Mouse (Mus musculus) inflammation-experienced regulatory T-cells, adult 6 months (primary cell): ENCODE measurements around the gene Dnajb6. TPM values are rescaled to one million over a fixed set of nuclear protein-coding genes. Genes with fewer than 3 reads are reported as not detected.
"Not testable (repeated sequence)": the region's sequence is repeated elsewhere in the genome, so short reads cannot be mapped to it uniquely, and the experiment has no call there.

Experiments used
- ATAC-seq: one replicate; pipeline ENCODE4 v1.8.0; 2017
- polyA plus RNA-seq, 3 experiments: library from polyadenylated mRNA; unstranded; fragments of 100-300 nt; shearing (Covaris generic); gene quantifications; one replicate each; pipeline ENCODE4 v1.2.1; 2017

Dnajb6 gene
- polyA plus RNA-seq, 3 experiments from 2014 or later: 97.7 to 163 (median 114) TPM

DNA sequence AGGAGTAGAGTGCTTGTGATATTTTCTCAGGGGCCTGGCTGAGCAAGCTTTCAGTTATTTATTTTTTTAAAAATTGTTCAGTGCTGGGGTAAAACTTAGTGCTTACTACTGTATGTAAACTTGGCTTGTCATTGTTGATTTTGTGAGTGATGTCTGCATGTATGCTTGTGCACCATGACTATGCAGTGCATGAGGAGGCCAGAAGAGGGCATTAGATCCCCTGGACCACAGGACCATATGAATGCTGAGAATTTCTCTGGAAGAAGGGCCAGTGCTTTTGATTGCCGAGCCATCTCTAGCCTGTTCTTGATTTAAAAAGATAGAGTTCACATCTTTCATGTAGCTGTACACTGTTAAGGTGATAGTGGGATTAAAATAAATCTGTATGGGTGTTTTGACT lies 35.4 kb downstream of the Dnajb6 start:
- ATAC-seq: no peak

DNA sequence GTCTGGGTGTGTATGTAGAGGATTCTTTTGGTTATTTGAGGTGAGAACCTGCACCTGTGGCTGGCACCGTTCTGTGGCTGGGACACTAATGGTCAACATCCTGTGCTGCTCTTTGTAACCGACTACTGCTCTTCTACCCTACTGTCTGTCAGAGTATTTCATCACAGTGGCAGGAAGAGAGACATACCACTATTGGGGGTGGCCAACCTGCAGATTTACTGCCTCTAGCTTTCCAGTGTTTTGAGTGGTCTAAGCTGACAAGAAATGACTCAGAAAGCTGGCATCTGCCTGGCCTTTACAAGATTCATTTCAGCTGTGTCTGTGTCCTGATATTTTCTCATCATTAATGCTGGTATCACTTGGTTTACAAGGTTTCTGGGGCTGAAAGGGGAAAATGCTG lies 36.5 kb downstream of the Dnajb6 start:
- ATAC-seq: no peak

DNA sequence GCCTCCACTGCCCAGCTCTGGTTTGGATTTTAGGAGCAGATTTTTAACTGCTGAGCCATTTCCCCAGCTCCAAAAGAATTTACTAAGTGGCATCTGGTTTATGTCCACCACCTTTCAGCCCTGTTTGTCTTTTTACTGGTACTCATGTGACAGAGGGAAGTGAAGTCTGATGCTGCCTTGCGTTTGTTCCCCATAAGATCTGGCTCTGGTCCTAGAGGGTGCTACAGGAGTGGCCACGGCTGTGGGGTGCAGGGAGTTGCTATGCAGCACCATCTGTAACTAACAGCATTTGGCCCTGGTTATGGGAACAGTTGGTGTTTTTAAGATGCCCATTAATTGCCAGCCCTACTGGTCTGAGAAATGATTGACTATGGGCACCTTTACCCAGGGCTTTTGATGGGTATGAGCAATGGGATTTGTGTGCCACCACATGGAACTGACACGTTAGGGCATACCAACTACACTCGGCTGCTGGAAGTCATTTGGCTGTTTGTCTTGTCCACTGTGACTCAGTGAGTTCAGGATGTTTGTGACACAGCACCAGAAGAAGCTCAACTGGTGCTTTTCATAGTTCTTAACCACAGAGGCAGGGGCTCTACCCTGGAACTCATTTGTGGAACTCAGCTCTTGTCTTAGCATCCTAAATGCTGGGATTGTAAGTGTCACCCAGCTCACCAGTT lies 37.3 kb downstream of the Dnajb6 start:
- no peak for ATAC-seq

DNA sequence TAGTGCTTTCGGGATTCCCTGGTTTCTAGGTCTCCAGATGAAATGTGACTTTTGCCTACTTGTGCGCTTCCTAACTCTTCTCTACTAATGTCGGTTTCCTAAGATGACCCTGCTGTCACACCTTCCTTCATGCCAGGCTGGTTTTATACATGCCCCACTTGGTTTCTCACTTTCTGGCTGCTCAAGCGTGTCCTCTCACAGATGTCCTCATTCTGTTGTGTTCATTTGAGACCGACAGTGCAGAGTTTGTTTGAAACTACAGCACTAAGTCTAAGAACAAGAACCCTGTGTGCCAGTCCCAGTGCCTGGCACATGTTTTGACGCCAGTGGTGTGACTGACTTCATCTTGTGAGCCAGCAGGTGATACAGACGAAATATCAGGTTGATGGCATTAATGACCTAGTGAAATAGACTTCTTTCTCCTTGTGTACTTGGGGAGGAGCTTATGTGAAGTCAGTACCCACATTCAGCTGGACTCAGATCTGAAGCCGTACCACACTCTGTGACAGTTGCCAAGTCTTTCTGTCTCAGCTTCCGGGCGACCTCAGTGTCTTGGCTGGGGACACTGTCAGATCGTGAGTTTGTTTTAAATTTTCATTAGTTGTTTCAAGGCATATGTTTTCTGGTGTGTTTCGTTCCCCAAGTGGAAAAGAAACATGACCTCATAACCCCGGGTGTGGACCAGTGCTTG lies 38.1 kb downstream of the Dnajb6 start:
- ATAC-seq: no peak

DNA sequence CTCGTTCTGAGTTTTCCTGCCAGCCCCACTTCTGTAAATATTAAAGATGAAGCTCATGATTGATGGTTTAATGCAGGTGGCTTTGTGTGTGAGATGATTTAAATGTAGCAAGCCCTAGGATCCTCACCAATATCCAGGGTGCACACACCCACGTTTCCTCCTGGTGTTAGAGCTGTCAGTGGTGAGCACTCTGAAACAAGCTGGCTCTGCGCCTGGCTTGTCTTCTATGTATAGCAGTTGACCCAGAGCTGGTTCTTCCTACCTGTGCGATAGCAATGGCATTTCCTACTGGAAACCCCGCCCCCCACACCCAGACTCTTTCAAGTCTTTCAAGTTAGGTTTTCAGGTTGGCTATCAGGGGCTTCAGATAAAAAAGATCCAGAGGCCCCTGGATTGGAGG lies 39.9 kb downstream of the Dnajb6 start:
- no peak for ATAC-seq

DNA sequence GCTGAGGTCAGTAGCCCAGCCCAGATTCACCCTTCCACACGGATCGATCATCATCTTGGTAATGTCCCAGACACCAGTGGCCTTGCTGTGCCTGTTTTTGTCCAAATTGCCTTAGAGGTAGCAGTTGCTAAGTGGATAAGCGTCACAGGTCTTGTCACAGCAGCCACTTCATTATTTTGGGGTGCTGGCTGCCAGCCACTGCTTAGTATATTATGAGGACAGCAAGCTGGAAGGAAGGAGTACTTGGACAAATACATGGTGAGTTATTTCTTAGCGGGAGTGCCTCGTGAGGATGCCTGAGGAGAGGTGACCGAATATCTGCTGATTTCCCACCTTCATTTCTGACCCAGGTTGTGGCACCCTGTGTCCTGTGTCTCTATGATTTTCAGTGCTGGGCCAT lies 42.5 kb downstream of the Dnajb6 start:
- ATAC-seq: no peak

DNA sequence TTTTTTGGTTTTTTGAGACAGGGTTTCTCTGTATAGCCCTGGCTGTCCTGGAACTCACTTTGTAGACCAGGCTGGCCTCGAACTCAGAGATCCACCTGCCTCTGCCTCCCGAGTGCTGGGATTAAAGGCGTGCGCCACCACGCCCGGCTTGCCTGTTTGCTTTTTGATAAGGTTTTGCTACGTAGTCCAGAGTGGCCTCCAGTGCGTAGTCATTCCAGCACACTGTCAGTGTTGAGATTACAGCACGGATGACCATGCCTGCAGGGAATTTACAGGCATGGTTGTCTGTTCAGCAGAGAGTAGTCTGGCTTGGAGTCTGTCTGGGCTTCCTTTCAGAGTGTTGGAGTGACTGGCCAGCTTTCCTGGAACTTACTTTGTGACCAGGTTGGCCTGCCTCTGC lies 44.2 kb downstream of the Dnajb6 start:
- ATAC-seq: not testable (repeated sequence)

DNA sequence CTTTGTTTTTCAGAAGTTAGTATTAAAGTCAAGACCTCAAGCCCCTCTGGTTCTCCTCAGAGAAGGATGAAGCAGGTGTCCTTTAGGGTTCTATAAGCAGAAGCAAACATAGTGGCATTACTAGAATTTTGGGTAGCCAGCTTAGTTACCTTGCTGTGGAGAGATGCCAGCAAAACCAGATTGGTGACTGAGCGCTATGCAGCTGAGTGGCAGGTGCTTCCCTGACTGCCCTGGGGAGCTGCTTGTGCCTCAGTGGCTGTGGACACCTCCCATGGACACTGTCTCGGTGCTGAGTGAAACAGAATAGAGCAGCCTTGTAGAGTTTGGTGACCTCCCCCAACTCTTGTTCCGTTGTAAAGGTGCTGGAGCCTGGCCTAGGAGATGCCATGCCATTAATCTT lies 46.8 kb downstream of the Dnajb6 start:
- ATAC-seq: no peak

DNA sequence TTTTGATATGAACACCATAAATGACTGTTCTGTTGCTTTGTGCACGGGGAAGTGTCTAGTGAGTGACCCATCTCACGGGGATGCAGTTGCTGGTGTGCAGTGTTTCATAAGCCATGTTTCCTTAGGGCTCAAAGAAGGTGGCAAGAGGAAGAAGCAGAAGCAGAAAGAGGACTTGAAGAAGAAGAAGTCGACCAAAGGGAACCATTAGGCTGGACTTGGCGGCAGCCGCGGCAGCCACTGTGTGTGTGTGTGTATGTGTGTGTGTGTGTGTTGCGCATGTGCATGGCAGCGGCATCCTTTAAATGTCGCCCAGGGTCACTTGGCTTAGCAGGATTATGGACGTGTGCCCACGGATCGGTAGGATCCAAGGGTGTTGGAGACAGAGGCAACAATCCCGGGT lies 49.4 kb downstream of the Dnajb6 start:
- not testable (repeated sequence) for ATAC-seq

DNA sequence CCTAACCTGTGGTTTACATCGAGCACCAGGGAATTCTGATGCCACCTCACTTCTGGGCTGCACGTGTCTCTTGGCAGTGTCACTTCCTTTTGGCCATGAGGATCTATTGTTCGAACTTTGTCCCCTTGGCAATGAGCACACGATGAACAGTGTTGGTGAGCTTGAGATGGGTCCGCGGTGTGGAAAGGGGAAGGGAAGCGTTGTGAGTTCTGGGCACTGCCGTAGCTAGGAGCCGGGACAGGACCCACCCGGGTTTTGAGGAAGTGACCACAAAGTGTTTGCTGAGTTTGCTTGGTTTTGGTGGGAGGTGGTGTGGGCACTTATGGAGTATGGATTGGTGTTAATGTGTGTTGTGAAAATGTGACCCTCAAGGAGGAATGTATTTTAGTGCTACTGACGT lies 50.5 kb downstream of the Dnajb6 start:
- ATAC-seq: not testable (repeated sequence)

DNA sequence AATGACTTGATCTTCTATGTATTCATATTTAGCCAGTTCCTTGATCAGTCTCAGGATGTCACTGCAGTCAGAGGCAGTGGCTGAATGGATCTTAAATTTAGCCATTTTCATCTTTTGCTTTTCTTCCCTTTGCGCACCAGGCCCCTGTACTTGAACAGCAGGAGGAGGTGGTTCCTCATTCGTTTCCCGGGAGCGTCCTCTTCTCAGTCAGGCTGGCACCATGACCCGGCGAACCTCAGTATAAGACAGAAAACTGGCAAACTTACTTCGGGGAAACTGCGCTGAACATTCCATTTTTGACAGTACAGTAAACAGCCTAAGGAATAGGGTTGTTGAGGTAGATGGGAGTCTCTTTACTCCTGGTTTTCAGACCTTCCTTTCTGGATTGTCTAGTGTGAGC lies 59.4 kb downstream of the Dnajb6 start:
- ATAC-seq: not testable (repeated sequence)

DNA sequence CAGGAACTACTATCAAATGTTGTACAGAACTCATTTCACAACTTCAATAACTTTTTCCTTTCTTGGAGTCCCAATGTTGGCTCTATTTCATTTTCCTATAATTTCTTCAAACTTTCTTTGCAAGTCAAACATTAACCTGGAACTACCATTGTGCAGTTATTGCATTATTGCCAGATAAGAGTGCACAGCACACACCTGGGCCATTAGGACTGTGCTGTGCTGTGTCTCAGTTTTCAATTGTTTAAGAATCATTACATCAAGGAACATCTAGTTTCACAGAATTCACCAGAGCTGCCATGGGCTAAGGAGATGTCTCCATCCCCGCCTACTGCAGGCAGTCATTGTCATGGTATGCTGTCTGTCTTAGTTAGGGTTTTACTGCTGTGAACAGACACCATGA lies 73.5 kb downstream of the Dnajb6 start:
- no peak for ATAC-seq

DNA sequence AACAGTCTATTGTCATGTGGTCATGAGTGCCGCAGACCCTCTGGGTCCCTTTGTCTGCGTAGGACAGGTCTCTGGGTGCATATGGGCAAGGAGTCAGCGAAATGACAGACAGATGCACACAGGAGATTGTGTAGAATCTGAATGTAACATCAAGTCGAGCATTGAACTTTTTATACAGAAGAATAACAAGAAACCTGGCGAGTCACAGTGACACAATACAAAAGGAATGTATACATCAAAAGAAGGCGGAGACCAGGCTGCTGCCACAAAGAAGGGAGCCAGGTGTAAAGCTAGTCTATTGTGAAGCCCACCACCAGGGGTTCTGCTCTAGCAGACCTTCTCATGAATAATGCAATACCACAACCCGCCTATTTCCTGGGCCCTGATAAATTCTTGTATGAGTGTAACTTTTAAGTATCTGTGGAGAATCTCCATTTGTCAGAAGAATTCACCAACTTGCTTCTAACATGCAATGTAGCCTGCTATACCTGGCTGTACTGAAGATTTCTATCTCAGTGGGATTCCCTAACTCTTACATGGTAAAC lies 76.0 kb downstream of the Dnajb6 start:
- not testable (repeated sequence) for ATAC-seq

DNA sequence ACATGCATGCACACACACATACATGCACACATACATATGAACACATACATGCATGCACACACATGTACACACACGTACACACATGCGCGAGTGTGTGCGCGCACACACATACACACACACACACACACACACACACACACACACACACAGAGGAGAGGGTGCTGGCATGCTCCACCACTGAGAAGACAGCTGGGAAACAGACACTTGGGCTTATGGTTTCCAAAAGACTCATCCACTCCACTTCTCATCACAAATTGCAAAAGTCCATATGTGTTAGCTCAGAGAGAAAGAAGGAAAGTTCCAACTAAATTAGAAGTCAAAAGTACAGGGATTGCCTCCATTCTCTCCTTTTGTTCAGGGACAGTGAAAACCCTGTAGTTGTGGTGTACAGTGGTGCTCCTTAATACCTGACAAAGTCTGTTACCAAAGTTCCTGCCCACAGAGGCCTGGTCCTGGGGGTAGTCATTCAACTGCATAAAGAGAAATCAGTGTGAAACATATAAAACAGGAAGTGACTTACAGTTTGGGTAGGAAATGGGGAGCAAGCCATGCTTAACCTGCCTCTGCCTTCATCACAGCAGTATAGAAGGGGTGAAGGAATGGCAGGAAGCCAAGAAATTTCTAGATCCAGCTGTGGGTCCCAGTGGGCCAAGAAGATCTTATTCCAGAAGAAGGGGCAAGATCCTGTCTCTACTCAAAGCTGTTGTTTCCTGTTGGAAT lies 81.2 kb downstream of the Dnajb6 start:
- no peak for ATAC-seq

DNA sequence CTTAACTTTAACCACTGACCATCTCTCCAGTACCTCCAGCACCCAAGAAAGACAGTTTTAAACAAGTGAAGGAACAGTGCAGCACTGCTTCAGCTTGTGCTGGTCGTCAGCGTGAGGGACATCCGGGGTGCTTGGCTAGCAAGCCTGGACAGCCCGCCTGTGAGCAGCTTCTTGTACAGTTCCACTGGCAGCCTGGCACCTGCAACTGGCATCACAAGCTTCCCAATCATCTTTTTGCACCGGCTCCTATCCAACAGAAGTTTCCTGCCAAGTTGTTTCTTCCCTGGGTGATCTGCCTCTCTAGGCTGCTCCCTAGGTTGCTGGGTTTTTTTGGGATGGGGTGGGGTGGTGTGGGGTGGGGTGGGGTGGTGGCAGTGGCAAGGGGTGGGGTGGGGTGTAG lies 81.9 kb downstream of the Dnajb6 start:
- ATAC-seq: no peak

DNA sequence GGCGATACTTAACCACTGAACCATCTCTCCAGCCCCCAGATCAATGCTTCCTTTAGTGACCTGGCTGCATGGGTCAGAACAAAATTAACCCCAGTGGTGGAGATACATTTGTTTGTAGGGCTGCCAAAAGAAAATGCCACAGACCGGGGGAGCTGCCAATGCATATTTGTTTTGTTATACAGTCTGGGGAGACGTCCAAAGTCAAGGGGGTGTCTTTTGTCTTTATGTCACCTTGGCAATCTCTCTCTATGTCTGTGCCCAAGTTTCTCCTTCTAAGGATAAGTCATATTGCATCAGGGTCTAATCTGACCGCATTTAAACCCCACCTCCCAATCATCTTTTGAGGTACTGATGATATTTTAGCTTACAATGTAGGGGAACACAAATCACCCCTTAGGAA lies 82.8 kb downstream of the Dnajb6 start:
- no peak for ATAC-seq

DNA sequence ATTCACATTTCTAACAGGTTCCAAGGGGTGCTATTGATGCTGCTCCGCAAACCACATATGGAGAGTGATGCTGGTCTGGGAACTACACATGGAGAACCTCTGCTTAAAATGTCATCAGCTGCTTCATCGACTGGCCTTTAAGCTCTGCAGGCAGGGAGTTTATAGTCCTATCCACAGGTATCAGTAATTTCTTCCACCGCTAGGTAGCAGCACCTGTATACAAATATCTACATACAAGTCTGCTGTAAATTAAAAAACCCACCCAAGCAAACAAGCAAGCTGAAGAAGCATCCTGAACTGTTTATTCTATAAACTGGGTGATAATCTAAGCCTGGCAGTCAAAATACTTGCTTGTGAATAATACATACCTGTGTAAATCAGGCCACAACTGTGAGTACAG lies 89.3 kb downstream of the Dnajb6 start:
- no peak for ATAC-seq

DNA sequence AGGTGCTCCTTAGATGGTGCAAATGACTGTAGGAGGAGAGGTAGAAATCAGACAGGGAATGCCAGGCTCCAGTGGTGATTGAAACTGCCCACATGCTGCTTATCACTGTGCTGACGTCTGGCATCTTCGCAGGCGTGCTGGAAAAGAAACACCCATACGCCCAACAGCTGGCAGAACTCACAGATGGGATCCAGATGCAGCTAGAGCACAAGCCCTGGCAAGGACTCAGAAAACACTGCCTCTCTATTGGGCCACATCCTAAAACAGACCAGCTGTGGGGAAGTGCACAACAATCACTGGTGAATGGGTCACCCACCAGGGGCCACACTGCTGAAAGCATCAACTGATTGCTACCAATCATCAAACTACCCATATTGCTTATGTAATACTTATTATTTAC lies 91.3 kb downstream of the Dnajb6 start:
- ATAC-seq: no peak

DNA sequence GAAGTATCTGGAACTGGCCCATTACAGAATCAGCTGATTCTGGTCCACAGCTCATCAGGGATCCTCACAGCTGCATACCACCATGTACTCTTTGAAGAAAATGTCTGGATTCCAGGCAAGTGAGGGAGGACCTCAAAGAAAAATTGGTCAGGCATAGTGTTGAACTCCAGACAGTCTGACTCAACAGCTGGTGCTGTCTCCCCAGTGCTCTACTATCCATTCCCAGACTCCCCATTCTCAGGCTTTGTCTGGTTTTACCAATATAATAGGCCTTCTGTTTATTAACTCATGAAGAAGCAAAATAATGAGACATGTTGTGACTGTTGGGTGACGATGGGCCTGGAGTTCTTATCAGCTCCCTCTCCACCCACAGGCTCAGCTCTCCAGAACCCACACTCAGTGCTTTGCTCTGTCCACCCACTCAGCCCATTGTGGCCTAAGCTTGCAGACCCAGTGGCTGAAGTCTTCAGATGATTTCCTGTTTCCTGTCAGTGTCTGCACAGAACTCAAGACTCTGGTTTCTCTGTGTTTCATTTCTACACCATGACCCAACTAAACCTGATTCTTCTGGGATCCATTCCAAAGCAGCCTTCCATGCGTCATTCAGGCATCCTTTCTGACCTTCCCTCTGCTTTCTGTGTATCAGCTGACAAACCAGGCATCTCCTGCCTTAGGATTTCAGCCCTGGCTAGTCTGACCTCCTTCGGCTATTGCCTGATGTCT lies 107.1 kb downstream of the Dnajb6 start:
- no peak for ATAC-seq

DNA sequence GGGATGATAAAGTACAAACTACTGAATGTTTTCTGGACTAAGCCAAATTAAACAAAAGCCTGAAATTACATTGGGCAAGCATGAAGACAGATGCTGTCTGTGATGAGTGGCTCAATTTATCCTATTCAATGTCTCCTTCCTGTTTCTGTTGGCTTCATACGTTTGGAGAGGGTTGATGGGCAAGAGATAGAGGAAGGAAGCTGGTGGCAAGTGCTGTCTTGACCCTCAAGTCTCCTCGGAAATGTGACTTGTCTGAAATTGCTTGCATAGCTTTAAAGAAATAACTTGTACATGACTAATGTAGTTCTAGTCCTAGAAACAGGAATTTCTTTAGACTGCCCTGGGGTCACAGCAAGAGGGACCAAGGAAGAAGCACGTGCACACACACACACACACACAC lies 109.5 kb downstream of the Dnajb6 start:
- ATAC-seq: no peak

DNA sequence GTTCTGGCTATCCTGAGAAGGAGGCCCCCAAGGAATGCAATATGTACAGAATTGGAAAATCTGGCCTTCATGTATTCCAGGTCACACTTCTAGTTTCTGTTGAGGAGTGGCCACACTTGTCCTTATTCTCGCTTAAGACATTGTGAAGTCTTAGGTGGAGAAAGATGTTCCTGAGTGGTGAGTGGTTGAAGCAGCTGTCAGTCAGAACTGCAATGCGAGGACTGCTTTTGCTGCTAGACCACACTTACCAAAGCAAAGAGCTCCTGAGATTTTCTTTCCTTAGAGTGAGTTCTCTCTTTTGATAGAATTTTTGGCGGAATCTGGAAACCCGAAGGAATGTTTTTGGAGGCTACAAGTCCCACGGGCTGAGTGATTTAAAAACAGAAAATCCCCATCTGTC lies 112.0 kb downstream of the Dnajb6 start:
- ATAC-seq: no peak

DNA sequence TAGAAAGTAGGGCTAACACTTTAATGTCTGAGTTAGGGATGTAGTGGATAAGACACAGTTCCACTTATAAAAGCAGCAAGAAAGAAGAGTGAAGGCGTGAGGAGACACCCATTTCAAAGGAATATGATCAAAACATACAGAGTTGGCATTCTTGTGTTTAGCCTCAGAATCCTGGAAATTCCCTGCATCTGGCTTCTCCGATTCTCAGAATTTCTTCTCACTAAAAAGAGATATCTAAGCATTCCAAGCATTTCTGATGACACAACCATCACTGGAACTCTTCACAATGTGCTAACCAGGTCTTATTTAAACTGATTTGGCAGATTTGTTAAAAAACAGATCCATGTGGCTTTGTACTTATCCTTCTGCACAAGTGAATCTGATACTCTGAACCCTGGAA lies 112.6 kb downstream of the Dnajb6 start:
- no peak for ATAC-seq

DNA sequence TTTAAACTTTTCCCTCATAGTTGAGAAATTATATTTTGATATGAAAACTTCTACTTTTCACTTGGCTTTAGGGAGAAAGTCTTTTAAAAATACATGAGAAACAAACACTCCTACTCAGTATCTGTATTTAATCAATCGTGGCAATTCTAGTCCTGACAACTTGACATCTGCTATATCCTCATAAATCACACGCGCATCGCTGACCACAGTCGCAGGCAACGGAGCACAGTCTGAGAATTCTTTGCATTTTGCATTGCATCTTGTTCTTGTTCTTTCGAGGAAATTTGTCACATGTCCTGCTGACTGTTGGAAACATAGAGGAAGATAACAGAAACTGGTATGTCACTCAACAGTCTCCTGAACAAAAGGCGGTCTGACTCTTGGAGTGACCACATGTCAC lies 116.9 kb downstream of the Dnajb6 start:
- ATAC-seq: no peak
